Mouse (Mus musculus) granulocyte monocyte progenitor cell, adult 5-6 weeks (primary cell): ENCODE results near the gene Dll3. TPM values are rescaled to one million over a fixed set of nuclear protein-coding genes. Genes with fewer than 3 reads are reported as not detected.

Experiments used
- ATAC-seq: replicated peaks from 2 replicates; pipeline ENCODE4 v1.8.0; 2016; ENCODE audit warnings: mild to moderate bottlenecking, moderate TSS enrichment, inconsistent platforms; ENCODE audit not compliant: poor library complexity, severe bottlenecking
- total RNA-seq, 2 experiments: library from RNA; stranded (forward) in 1 of 2; stranded (reverse) in 1 of 2; fragments of 200-712, 200-1000 nt in 1 of 2; fragments of >200 nt in 1 of 2; fragmentation: Nextera tagmentation in 1 of 2; gene quantifications; 2 replicates each; pipeline ENCODE4 v1.2.3; 2014 to 2017

Gene Dll3
- total RNA-seq (2014; fragmentation: Nextera tagmentation) (not detected in 2 replicates), total RNA-seq (2017) (0.10 TPM in 1 of 2 replicates, not detected in the other)

GRCm38 (mm10) chr7:28301616-28302433 lies at the start of gene Dll3:
Dll3 (minus strand) TSS chr7:28302238.
- ATAC-seq, result peak; percentile 68

GRCm38 (mm10) chr7:28351676-28352191 lies 49.7 kb upstream of the Dll3 start:
- ATAC-seq, result 0 out of 2 replicates have a peak, but pooled peaks have one; percentile 11

DNA sequence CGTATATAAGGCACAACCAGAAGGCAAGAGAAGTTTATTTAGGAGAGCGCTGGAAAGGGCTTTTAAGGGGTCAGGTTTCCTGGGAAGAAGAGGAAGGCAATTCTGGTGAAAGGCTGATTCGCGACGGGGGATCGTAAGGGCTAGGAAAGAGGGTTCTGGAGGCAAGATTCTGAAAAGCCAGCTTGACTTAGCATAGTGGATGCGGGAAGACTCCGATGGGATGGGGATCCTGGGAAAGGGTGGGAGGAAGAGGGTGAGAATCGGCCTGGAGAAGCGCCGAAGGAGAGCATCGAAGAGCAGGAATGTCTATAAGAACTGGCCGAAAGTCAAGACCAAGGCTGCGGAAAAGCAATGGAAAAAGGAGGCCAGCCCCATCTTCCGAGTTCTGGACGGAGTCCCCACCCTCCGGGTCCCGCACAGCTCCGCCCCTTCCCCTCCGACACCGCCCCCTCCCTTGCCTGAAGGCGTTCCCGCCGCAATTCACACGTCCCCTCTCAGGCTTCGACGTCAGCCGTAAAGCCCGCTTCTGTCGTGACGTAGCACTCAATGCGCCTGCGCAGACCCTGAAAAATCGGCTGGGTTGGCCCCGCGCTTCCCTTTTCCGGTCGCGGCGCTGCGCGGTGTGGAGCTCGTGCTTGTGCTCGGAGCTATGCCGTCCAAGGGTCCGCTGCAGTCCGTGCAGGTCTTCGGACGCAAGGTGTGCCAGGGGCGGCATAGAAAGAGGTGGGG lies 48.3 kb upstream of the Dll3 start, which contains the start of gene Rps16:
Rps16 (plus strand) TSS at position 498 of the 729 bp plus-strand sequence.
- ATAC-seq, result peak; percentile 94

- no peak for ATAC-seq
Measured at GRCm38 (mm10) chr7:28348601-28349000, 46.6 kb upstream of the Dll3 start.

- ATAC-seq, result peak; percentile 46
Measured at GRCm38 (mm10) chr7:28347746-28348145, 45.7 kb upstream of the Dll3 start.

- peak; percentile 69 for ATAC-seq
Measured at GRCm38 (mm10) chr7:28344637-28345036, 42.6 kb upstream of the Dll3 start.

GRCm38 (mm10) chr7:28341381-28341780 lies 39.3 kb upstream of the Dll3 start:
- ATAC-seq, result no peak

DNA sequence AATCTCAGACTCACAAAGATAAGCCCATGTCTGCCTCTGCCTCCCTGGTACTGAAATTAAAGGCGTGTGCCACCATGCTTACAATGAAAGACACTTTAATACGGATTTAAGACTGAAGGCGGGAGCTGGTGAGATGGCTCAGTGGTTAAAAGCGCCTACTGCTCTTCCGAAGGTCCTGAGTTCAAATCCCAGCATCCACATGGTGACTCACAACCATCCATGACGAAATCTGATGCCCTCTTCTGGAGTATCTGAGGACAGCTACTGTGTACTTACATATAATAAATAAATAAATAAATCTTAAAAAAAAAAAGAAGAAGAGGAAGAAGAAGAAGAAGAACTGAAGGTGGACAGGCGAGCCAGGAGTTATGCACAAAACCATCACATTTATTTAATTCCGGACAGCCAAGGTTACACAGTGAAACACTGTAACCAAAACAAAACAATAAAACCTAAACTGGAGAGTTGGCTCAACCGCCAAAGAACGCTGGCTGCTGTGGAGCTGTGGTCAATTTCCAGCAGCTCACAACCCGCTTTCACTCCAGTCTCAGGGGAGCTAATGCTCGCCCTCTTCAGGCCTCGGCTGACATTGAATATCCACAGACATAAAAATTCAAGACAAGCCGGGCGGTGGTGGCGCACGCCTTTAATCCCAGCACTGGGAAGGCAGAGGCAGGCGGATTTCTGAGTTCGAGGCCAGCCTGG lies 37.3 kb upstream of the Dll3 start:
- ATAC-seq, result peak; percentile 62

DNA sequence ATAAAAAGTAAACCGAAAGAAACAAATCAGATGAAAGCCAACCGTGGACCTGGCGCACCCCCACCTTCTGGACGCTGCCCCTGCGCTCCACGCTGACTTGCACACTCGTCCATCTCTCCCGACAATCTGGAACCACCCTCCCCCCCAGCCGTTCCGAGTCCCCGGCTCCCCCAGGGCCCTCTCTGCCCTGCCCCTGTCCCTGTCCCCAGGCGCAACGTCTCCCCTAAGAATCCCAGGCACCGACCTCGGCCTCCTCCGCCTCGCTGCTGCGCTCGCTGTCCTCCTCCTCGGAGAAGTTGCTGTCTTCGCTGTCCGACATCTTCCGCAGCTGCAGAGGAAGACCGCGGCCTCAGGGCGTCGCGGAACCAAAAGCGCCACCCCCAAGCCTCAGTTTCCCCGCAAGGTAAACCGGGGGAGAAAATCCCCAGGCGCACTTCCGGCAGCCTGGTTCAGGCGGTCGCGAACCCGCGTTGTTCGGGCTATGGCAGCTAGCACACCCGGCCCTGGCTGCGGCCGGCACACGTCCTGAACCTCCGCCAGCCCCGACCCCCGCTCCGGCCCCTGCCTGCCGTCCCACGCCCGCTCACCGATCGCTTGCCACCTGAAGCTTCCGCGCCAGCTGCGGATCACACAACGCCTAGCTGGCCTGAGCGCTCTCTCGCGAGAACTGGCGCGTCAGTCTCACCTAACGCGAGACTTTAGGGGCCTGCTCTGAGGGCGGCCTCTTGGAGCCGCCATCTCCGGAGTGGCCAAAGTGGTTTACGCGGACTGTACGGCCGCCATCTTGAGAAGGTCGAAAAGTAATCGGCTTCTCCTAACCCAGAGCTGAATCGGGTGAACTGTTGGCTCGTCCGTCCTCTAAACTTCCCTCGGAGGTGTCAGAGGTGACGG lies 36.3 kb upstream of the Dll3 start, which contains the start of gene Supt5:
Supt5 (minus strand) TSS at position 639 of the 891 bp plus-strand sequence.
- peak; percentile 94 for ATAC-seq

GRCm38 (mm10) chr7:28335471-28335870 lies 33.4 kb upstream of the Dll3 start:
- no peak for ATAC-seq

GRCm38 (mm10) chr7:28334534-28334933 lies 32.5 kb upstream of the Dll3 start:
- ATAC-seq, result no peak

GRCm38 (mm10) chr7:28328260-28328659 lies 26.2 kb upstream of the Dll3 start:
- no peak for ATAC-seq

- ATAC-seq, result no peak
Measured at GRCm38 (mm10) chr7:28326457-28326856, 24.4 kb upstream of the Dll3 start.

DNA sequence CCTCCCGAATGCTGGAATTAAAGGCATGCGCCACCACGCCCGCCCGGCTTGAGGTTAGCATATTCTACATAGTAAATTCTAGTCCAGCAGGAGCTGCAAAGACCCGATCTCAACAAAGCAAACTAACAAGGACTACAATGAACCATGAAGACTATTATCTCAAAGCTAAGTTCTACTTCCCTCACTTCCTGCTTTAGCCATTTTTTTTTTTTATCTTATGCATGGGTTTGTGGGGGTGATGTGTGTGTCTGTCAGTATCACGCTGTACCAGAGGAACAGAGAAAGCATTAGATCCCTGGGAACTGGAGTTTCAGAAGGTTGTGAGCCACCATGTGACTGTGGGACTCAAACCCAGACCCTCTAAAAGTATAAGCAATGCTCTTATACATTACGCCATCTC lies 23.3 kb upstream of the Dll3 start:
- no peak for ATAC-seq

DNA sequence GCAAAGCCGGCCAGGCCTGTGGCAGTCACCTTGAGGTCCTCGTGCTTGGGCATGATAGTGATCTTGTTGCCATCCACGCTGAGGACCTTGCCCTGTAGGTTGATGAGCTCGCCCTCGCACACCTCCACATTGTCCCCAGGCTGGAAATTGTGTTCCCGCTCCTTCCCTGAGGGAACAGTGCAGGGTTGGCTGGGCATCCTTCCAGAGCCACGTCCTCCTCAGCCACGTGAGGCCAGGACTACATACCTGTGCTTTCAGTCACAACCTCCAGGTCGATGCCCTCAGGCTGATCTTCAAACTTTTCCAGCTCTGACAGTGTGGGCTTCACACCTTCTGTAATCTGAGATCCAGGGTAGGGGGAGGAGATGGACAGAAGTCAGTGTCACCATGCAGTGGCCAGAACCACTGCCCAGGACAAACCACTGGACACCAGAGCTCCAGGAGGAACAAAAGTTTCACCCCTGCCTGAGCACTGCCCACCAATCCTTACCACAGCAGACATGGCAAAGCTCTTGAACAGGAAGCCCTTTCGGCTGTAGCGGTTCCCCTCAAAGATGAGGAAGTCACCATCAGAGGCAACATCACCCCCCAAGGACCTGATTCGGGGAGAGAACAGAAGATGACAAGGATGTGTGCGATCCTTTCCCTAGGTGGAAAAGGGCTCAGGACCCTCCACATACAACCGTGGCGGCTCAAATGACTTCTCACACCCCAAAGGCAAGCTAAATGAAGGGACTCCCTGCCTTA lies 20.1 kb upstream of the Dll3 start:
- peak; percentile 85 for ATAC-seq

DNA sequence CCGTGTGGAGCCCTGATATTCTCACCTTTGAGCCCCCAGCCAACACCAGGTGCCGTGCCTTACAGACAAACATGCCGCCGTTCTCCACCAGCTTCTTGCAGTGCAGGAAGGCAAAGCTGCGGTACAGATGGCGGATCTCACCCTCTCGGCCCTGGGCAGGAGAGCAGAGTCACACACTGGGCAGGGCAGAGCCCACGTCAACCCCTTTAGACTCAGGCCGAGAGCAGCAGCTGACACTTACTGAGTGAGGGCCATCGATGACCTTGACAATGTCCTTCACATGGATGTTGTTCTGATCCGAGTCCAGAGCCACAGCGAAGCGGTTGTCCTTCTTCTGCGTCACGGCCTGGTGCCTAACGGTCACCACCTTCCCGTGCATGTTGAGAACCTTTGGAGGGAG lies 16.7 kb upstream of the Dll3 start:
- no peak for ATAC-seq

GRCm38 (mm10) chr7:28318036-28318435 lies 16.0 kb upstream of the Dll3 start:
- no peak for ATAC-seq

- peak; percentile 98 for ATAC-seq
Measured at GRCm38 (mm10) chr7:28311926-28312543, 10.0 kb upstream of the Dll3 start, which contains the start of gene Timm50. Timm50 (minus strand) TSS chr7:28312072.
